Mouse (Mus musculus) adrenal gland, postnatal 36 days (tissue): ENCODE measurements around the gene Rhebl1. TPM values are rescaled to one million over a fixed set of nuclear protein-coding genes. Genes with fewer than 3 reads are reported as not detected.

Experiments
- DNase-seq, 2 experiments: peaks; one replicate each; pipeline ENCODE4 v3.0.0; 2021; ENCODE audit warnings: mixed read lengths in 1 of 2
- total RNA-seq, 2 experiments: library from RNA; stranded (reverse); gene quantifications; 2 replicates each; pipeline ENCODE4 v1.2.3; 2021

The Rhebl1 gene
- total RNA-seq, 2 experiments from 2014 or later, result 2.2 to 2.9 TPM

- peak; percentile 92 to 94 for DNase-seq
Measured at GRCm38 (mm10) chr15:98871916-98872888, 22.1 kb downstream of the Rhebl1 start.

GRCm38 (mm10) chr15:98871070-98871915 lies 23.0 kb downstream of the Rhebl1 start, which contains the start of gene Kmt2d:
TSS of gene Kmt2d (minus strand) at chr15:98871204.
- peak in 1 of 2 experiments; percentile 59 for DNase-seq

GRCm38 (mm10) chr15:98870179-98871069 lies 23.9 kb downstream of the Rhebl1 start:
- peak; percentile 41 to 61 for DNase-seq

GRCm38 (mm10) chr15:98869342-98870178 lies 24.8 kb downstream of the Rhebl1 start:
- DNase-seq, result no peak

GRCm38 (mm10) chr15:98868346-98869063 lies 25.8 kb downstream of the Rhebl1 start:
- DNase-seq, result no peak

DNA sequence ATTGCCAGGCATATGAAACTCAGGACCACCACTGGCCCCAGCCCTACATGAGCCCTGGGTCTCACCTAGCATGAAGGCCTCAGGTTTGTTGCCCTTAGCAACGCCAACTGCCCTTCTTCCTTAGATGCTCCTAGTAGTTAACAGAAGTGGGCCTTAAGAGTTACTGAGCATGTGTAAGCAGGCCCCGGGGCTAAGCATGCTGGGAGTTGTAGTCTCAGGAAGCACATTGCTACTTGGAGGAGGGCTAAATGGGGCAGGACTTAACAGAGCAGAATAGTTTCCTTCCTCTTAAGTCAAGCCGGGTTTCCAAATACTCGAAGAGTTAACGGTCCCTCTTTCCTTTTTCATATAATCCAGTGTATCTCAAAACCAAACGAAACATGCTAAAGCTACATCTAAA lies 27.0 kb downstream of the Rhebl1 start:
- peak; percentile 56 to 78 for DNase-seq

DNA sequence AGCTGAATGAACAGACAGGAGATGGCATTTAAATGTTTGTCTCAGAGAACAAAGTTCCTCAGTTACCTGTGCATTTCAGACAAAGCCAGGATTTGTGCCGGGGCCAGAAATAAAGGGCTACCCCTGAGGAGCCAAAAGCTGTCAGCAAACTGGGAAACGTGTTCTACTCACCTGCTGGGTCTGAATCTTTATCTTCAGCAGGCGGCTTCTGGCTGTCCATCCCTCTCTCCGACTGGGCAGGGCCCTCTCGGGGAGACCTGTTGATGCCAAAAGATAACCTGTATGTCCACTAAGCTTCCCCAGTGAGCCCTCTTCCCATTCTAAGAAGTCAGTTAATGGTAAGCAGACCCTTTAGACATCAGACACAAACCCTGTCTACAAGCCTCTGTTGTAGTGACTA lies 27.8 kb downstream of the Rhebl1 start:
- DNase-seq, result no peak

- DNase-seq, result no peak
Measured at GRCm38 (mm10) chr15:98865771-98866170, 28.6 kb downstream of the Rhebl1 start.

DNA sequence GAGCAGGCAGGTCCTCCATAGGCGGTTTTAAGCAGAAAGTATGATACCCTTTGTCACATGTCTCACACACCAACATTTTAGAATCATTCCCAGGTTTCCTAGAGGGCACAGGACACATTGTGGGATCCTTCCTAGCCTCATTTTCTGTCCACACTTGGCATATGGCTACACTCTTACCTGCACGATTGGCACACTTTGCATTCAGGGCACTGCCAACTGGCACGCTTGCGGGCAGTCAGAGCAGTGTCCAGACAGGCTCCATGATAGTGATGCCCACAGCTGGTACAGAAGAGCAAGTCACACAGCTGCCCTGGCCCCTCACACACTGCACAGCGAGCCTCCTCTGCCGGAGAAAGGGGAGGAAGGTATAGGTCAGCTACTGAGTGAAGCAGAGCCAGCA lies 29.4 kb downstream of the Rhebl1 start:
- DNase-seq, result no peak

GRCm38 (mm10) chr15:98863451-98863958 lies 30.8 kb downstream of the Rhebl1 start:
- DNase-seq, result no peak

- no peak for DNase-seq
Measured at GRCm38 (mm10) chr15:98861701-98862410, 32.5 kb downstream of the Rhebl1 start.

- DNase-seq, result no peak
Measured at GRCm38 (mm10) chr15:98860921-98861320, 33.4 kb downstream of the Rhebl1 start.

DNA sequence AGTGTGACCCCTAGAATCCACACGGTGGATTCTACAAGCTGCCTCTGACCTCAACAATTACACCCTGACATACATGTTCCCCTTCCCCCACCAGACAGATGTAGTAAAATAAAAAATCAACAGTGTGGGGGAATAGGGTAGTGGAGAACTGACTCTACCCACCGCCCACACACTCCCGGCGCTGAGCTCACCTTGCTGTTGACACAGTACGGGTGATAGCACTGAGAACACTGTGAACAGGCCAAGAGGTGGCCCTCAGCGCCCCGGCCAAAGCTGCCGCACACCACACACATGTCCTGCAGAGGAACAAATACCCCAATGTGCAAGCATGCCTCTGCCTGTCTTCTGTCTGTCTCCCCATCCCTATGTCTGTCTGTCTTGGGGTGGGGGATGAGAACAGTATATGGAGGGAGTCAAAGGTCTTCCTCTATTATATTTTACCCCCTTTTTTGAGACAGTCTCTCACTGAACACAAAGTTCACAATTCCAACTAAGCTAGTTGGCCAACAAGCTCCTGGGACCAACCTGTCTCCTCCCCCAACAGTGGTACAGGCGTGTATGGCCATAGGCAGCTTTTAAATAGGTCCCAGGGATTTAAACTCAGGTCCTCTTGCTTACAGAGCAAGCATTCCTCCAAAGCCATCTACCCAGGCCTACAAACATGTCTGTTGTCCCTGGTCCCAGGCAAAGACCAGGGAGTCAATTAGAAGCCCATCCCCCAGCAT lies 34.9 kb downstream of the Rhebl1 start:
- DNase-seq, result no peak

GRCm38 (mm10) chr15:98854214-98854613 lies 40.1 kb downstream of the Rhebl1 start:
- DNase-seq, result no peak

- no peak for DNase-seq
Measured at GRCm38 (mm10) chr15:98853161-98853937, 41.0 kb downstream of the Rhebl1 start.

- DNase-seq, result no peak
Measured at GRCm38 (mm10) chr15:98852733-98853132, 41.6 kb downstream of the Rhebl1 start.

GRCm38 (mm10) chr15:98852071-98852470 lies 42.3 kb downstream of the Rhebl1 start:
- DNase-seq, result no peak
